Mouse (Mus musculus) MEL (cell line): Measurements from ENCODE around the gene Fkbp1b. TPM values are rescaled to one million over a fixed set of nuclear protein-coding genes. Genes with fewer than 3 reads are reported as not detected.
A peak's percentile ranks its signal among the peaks of the same experiment; 100 is the strongest.
"Not testable (repeated sequence)": the region's sequence is repeated elsewhere in the genome, so short reads cannot be mapped to it uniquely, and the experiment has no call there.

Experiments used
- DNase-seq: peaks from one replicate; pipeline ENCODE4 v3.0.0; 2011; ENCODE audit warnings: low read depth, low spot score
- H3K27ac ChIP-seq: 2 replicates; pipeline ENCODE4 v1.5.1; 2012; ENCODE audit warnings: low read depth, mild to moderate bottlenecking, control low read depth, low read length, moderate library complexity; ENCODE audit not compliant: control insufficient read depth
- H3K27me3 ChIP-seq, 2 experiments: fragments of 150-350 bp in 1 of 2; sonication (generic) in 1 of 2; 2 replicates each; pipeline ENCODE4 v1.6.1; 2012; ENCODE audit warnings: low read length in 2 of 2, mild to moderate bottlenecking in 2 of 2, improper control_type of control experiment in 1 of 2, moderate library complexity in 1 of 2; ENCODE audit not compliant: insufficient read depth in 2 of 2, control insufficient read depth in 1 of 2
- H3K36me3 ChIP-seq, 2 experiments: 2 replicates each; pipeline ENCODE4 v1.6.1; 2012 to 2014; ENCODE audit warnings: low read length in 2 of 2, improper control_type of control experiment in 1 of 2, inconsistent platforms in 1 of 2, mild to moderate bottlenecking in 1 of 2; ENCODE audit not compliant: insufficient read depth in 2 of 2, control insufficient read depth in 1 of 2
- H3K4me1 ChIP-seq, 2 experiments: fragments of 150-350 bp in 1 of 2; sonication (generic) in 1 of 2; 2 replicates each; pipeline ENCODE4 v1.6.1; 2012; ENCODE audit warnings: low read length in 2 of 2, improper control_type of control experiment in 1 of 2, mild to moderate bottlenecking in 1 of 2; ENCODE audit not compliant: insufficient read depth in 2 of 2, control insufficient read depth in 1 of 2
- H3K4me3 ChIP-seq, 2 experiments: fragments of 150-350 bp in 1 of 2; sonication (generic) in 1 of 2; 2 replicates each; pipeline ENCODE4 v1.5.1; 2012; ENCODE audit warnings: low read depth in 2 of 2, low read length in 2 of 2, mild to moderate bottlenecking in 2 of 2, moderate library complexity in 2 of 2, control low read depth in 1 of 2, improper control_type of control experiment in 1 of 2; ENCODE audit not compliant: control insufficient read depth in 1 of 2, insufficient read depth in 1 of 2
- H3K79me2 ChIP-seq: 2 replicates; pipeline ENCODE4 v1.6.1; 2012; ENCODE audit warnings: mild to moderate bottlenecking, low read length, moderate library complexity; ENCODE audit not compliant: control insufficient read depth, poor library complexity, insufficient read depth
- H3K9ac ChIP-seq: 2 replicates; pipeline ENCODE4 v1.6.1; 2012; ENCODE audit warnings: low read depth, mild to moderate bottlenecking, control low read depth, low read length, moderate library complexity; ENCODE audit not compliant: control insufficient read depth, poor library complexity, severe bottlenecking
- H3K9me3 ChIP-seq: fragments of 150-350 bp; sonication (generic); replicated peaks from 2 replicates; pipeline ENCODE4 v1.6.1; 2012; ENCODE audit warnings: mild to moderate bottlenecking, low read length, improper control_type of control experiment, moderate library complexity; ENCODE audit not compliant: insufficient read depth
- CHD1 ChIP-seq: IDR thresholded peaks from 2 replicates; pipeline ENCODE4 v1.6.1; 2012; ENCODE audit warnings: low read depth, mild to moderate bottlenecking, inconsistent platforms, low read length, improper control_type of control experiment
- E2F4 ChIP-seq: IDR thresholded peaks from 2 replicates; pipeline ENCODE4 v1.6.1; 2011; ENCODE audit warnings: low read depth, low read length, improper control_type of control experiment, borderline replicate concordance
- ELF1 ChIP-seq: IDR thresholded peaks from 2 replicates; pipeline ENCODE4 v1.6.1; 2014; ENCODE audit warnings: low read depth, mild to moderate bottlenecking, inconsistent platforms, low read length, improper control_type of control experiment, moderate library complexity
- HCFC1 ChIP-seq: IDR thresholded peaks from 2 replicates; pipeline ENCODE4 v1.6.1; 2012; ENCODE audit warnings: low read depth, mild to moderate bottlenecking, inconsistent platforms, low read length, improper control_type of control experiment, moderate library complexity
- MAFK ChIP-seq: IDR thresholded peaks from 2 replicates; pipeline ENCODE4 v1.6.1; 2011; ENCODE audit warnings: low read depth, mild to moderate bottlenecking, low read length, improper control_type of control experiment, borderline replicate concordance
- MYC ChIP-seq: IDR thresholded peaks from 2 replicates; pipeline ENCODE4 v1.6.1; 2011; ENCODE audit warnings: low read depth, mild to moderate bottlenecking, low read length, improper control_type of control experiment, moderate library complexity
- NRF1 ChIP-seq: IDR thresholded peaks from 2 replicates; pipeline ENCODE4 v1.6.1; 2014; ENCODE audit warnings: low read depth, mild to moderate bottlenecking, inconsistent platforms, low read length, improper control_type of control experiment, moderate library complexity; ENCODE audit not compliant: poor library complexity, insufficient read depth, severe bottlenecking
- POLR2A ChIP-seq, 2 experiments: IDR thresholded peaks; 2 replicates each; pipeline ENCODE4 v1.6.1; 2011 to 2012; ENCODE audit warnings: low read length in 2 of 2, mild to moderate bottlenecking in 2 of 2, control low read depth in 1 of 2, improper control_type of control experiment in 1 of 2, low read depth in 1 of 2, moderate library complexity in 1 of 2; ENCODE audit not compliant: control insufficient read depth in 1 of 2, insufficient read depth in 1 of 2, poor library complexity in 1 of 2
- POLR2AphosphoS2 ChIP-seq: IDR thresholded peaks from 2 replicates; pipeline ENCODE4 v1.6.1; 2011; ENCODE audit warnings: low read length, improper control_type of control experiment
- POLR2AphosphoS5 ChIP-seq: IDR thresholded peaks from 2 replicates; pipeline ENCODE4 v1.6.1; 2012; ENCODE audit warnings: low read depth, borderline replicate concordance, mild to moderate bottlenecking, inconsistent platforms, low read length, moderate library complexity, mixed read lengths
- RCOR1 ChIP-seq: IDR thresholded peaks from 2 replicates; pipeline ENCODE4 v1.6.1; 2012; ENCODE audit warnings: low read depth, mild to moderate bottlenecking, inconsistent platforms, low read length, improper control_type of control experiment
- TAL1 ChIP-seq: IDR thresholded peaks from 2 replicates; pipeline ENCODE4 v1.6.1; 2012; ENCODE audit warnings: mild to moderate bottlenecking, inconsistent platforms, low read length, moderate library complexity, mixed read lengths
- TBP ChIP-seq: IDR thresholded peaks from 2 replicates; pipeline ENCODE4 v1.8.0; 2011; ENCODE audit warnings: low read depth, low read length, improper control_type of control experiment
- TCF12 ChIP-seq: IDR thresholded peaks from 2 replicates; pipeline ENCODE4 v1.6.1; 2014; ENCODE audit warnings: low read depth, mild to moderate bottlenecking, inconsistent platforms, low read length, improper control_type of control experiment, moderate library complexity
- UBTF ChIP-seq: IDR thresholded peaks from 2 replicates; pipeline ENCODE4 v1.6.1; 2012; ENCODE audit warnings: low read depth, mild to moderate bottlenecking, inconsistent platforms, low read length, improper control_type of control experiment, moderate library complexity, borderline replicate concordance; ENCODE audit not compliant: insufficient read depth
- USF1 ChIP-seq: IDR thresholded peaks from 2 replicates; pipeline ENCODE4 v1.6.1; 2014; ENCODE audit warnings: low read depth, mild to moderate bottlenecking, inconsistent platforms, low read length, improper control_type of control experiment, moderate library complexity
- USF2 ChIP-seq, 2 experiments: IDR thresholded peaks; 2 replicates each; pipeline ENCODE4 v1.6.1; 2011 to 2012; ENCODE audit warnings: improper control_type of control experiment in 2 of 2, low read length in 2 of 2, borderline replicate concordance in 1 of 2, inconsistent platforms in 1 of 2, low read depth in 1 of 2, mild to moderate bottlenecking in 1 of 2; ENCODE audit not compliant: insufficient read depth in 1 of 2
- ZC3H11A ChIP-seq: IDR thresholded peaks from 2 replicates; pipeline ENCODE4 v1.6.1; 2012; ENCODE audit warnings: low read depth, mild to moderate bottlenecking, inconsistent platforms, low read length, improper control_type of control experiment
- ZMIZ1 ChIP-seq: IDR thresholded peaks from 2 replicates; pipeline ENCODE4 v1.6.1; 2012; ENCODE audit warnings: low read depth, mild to moderate bottlenecking, inconsistent platforms, low read length, improper control_type of control experiment, moderate library complexity
- polyA plus RNA-seq, 2 experiments: library from polyadenylated mRNA; stranded (reverse) in 1 of 2; unstranded in 1 of 2; fragments of >175 nt in 1 of 2; fragments of >200 nt in 1 of 2; gene quantifications; 2 replicates each; pipeline versions ENCODE4 v1.2.1 to v1.2.4; 2012; ENCODE audit warnings: low replicate concordance in 2 of 2, low read depth in 1 of 2; ENCODE audit not compliant: insufficient read length in 2 of 2, insufficient read depth in 1 of 2, missing spikeins in 1 of 2
- total RNA-seq: library from RNA; depleted of rRNA; stranded (reverse); fragments of 300-350 nt; gene quantifications from 2 replicates; pipeline ENCODE4 v1.2.3, GENCODE M21; 2012

Gene Fkbp1b
- total and polyA plus RNA-seq, 3 experiments, result 2.1 to 6.8 TPM; not detected in 1

DNA sequence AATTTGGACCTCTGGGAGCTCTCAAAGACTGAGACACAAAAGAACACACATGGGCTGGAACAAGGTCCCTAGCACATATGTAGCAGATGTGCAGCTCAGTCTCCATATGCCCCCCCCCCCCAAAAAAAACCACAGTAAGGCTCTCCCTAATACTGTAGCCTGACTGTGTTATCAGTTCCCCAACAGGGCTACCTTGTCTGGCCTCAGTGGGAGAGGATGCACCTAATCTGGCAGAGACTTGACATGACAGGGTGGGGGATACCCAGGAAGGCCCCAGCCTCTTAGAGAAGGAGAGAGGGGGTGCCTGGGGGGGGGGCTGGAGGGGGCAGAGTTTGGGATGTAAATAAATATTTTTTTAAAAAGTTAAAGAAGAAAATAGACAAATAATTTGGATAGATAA lies 47.3 kb upstream of the Fkbp1b start:
- TF ChIP-seq ZMIZ1 (no peak), HCFC1 (no peak), USF2 (IDR thresholded peaks at IDR 0.05; ENCODE audit: borderline replicate concordance in 1 of 2, insufficient read depth in 1 of 2, low read depth in 1 of 2, low read length in 2 of 2) (no peak), TCF12 (0 out of 2 replicates have a peak, but pooled peaks have one; percentile 14), ZC3H11A (no peak), NRF1 (no peak), POLR2A (IDR thresholded peaks at IDR 0.05; ENCODE audit: control insufficient read depth in 1 of 2, insufficient read depth in 1 of 2, low read depth in 1 of 2, low read length in 2 of 2, poor library complexity in 1 of 2) (no peak), TAL1 (peak; percentile 11; the same call in 1 of the 2 replicates), E2F4 (no peak), RCOR1 (no peak), POLR2AphosphoS2 (no peak), ELF1 (no peak), MYC (no peak), USF1 (no peak), MAFK (no peak), CHD1 (no peak), POLR2AphosphoS5 (no peak), UBTF (no peak)
- no peak for DNase-seq
- no peak overlapping the region for H3K4me3 ChIP-seq
- H3K27me3 ChIP-seq, result no peaks in the 10 kb centered on the region
- H3K79me2 ChIP-seq, result no peaks in the 10 kb centered on the region
- H3K9ac ChIP-seq, result no peak overlapping the region
- peaks cover 15 to 19% of the 10 kb centered on the region in 2 experiments for H3K36me3 ChIP-seq
- H3K4me1 ChIP-seq, result peaks cover 0 to 4% of the 10 kb centered on the region in 2 experiments; a peak in 3 of 4 replicates
- H3K27ac ChIP-seq, result no peak overlapping the region
- H3K9me3 ChIP-seq, result no peaks in the 10 kb centered on the region

- peaks cover 15 to 19% of the 10 kb centered on the region in 2 experiments for H3K36me3 ChIP-seq
- H3K4me3 ChIP-seq, H3K9me3 ChIP-seq, H3K27me3 ChIP-seq, H3K79me2 ChIP-seq, DNase-seq, H3K9ac ChIP-seq, H3K4me1 ChIP-seq, H3K27ac ChIP-seq: not testable (repeated sequence)
- peak; percentile 61; the same call in 1 of the 2 replicates for TF ChIP-seq TBP
Observed at GRCm38 (mm10) chr12:4886581-4886980, 45.2 kb upstream of the Fkbp1b start.
